Mouse (Mus musculus) ES-Bruce4 (cell line): ENCODE measurements around the gene Acer3. TPM values are rescaled to one million over a fixed set of nuclear protein-coding genes. Genes with fewer than 3 reads are reported as not detected.

Source experiments
- H3K27ac ChIP-seq: 2 replicates; pipeline ENCODE4 v1.5.1; 2012; ENCODE audit warnings: low read length, inconsistent platforms; ENCODE audit not compliant: insufficient read depth
- H3K27me3 ChIP-seq: 2 replicates; pipeline ENCODE4 v1.6.1; 2012; ENCODE audit warnings: mild to moderate bottlenecking, low read length, inconsistent platforms; ENCODE audit not compliant: control insufficient read depth, poor library complexity, insufficient read depth, severe bottlenecking
- H3K36me3 ChIP-seq: 2 replicates; pipeline ENCODE4 v1.6.1; 2012; ENCODE audit warnings: inconsistent platforms, mild to moderate bottlenecking, low read length, moderate library complexity; ENCODE audit not compliant: control insufficient read depth, poor library complexity, insufficient read depth, severe bottlenecking
- H3K4me1 ChIP-seq: one replicate; pipeline ENCODE4 v1.8.1; 2011; ENCODE audit warnings: low read length; ENCODE audit not compliant: control insufficient read depth, insufficient read depth
- H3K4me3 ChIP-seq: 2 replicates; pipeline ENCODE4 v1.5.1; 2011; ENCODE audit warnings: low read depth, mild to moderate bottlenecking, low read length
- H3K9ac ChIP-seq: 2 replicates; pipeline ENCODE4 v1.6.1; 2012; ENCODE audit warnings: low read depth, mild to moderate bottlenecking, inconsistent platforms; ENCODE audit not compliant: poor library complexity, severe bottlenecking
- H3K9me3 ChIP-seq: replicated peaks from 2 replicates; pipeline ENCODE4 v1.6.1; 2012; ENCODE audit warnings: mild to moderate bottlenecking, low read length, inconsistent platforms; ENCODE audit not compliant: control insufficient read depth, poor library complexity, insufficient read depth, severe bottlenecking
- CTCF ChIP-seq: IDR thresholded peaks from one replicate; pipeline ENCODE4 v1.8.1; 2011; ENCODE audit warnings: low read depth, low read length
- EP300 ChIP-seq: IDR thresholded peaks from 2 replicates; pipeline ENCODE4 v1.6.1; 2011; ENCODE audit warnings: low read depth, low read length; ENCODE audit not compliant: insufficient read depth
- POLR2A ChIP-seq: IDR thresholded peaks from one replicate; pipeline ENCODE4 v1.8.1; 2011; ENCODE audit warnings: low read length; ENCODE audit not compliant: insufficient read depth
- polyA plus RNA-seq: library from polyadenylated mRNA; stranded (reverse); fragments of >200 nt; gene quantifications from 2 replicates; pipeline ENCODE4 v1.2.4, GENCODE M21; 2011; ENCODE audit warnings: low read depth; ENCODE audit not compliant: missing spikeins, insufficient read depth, insufficient read length

Gene Acer3
- polyA plus RNA-seq, 1 experiment, result 18.4 TPM

DNA sequence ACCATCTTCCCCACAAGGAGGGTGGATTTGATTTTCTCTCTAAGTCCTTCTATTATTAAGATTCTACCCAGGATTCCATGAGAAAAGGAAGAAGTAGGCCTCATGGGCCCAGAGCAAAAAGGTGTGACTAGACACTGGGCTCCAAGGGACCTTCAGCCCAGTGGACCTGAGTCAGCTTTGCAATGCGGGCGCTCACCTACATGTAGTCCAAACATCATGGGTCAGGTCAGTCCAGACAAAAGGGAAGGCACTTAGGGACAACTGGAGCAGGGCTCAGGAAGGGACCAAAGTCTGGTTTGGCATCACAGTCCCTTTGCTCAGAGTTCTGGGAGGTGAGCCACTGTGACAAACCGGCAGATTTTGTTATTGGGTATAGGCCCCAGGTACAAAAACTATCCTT is 30.5 kb upstream of the Acer3 start:
- Histone ChIP-seq H3K27ac (no peak overlapping the region), H3K36me3 (no peaks in the 10 kb centered on the region), H3K4me3 (no peak overlapping the region), H3K9me3 (no peaks in the 10 kb centered on the region), H3K4me1 (no peaks in the 10 kb centered on the region), H3K27me3 (no peaks in the 10 kb centered on the region), H3K9ac (no peak overlapping the region)
- no peak for TF ChIP-seq EP300
- no peak for TF ChIP-seq POLR2A
- no peak for TF ChIP-seq CTCF

DNA sequence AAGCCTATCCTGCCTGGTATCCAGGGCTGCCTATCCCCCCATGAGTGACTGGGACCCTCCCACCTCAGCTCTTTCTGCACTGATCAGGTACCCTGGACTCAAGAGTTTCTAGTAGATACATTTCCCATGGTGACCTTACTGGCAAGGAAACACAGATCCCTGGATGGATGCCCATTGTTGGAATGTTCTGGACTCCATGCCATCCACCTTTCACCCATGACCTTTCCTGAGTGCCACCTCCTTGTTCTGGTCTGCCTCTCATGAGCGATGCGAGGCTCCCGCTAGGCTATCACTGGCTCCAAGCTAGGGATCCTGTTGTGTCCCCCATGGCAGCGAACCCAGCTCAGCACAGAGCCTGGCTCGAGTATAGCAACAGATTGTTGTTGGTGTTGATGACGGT is 28.8 kb upstream of the Acer3 start:
- Histone ChIP-seq H3K36me3 (no peaks in the 10 kb centered on the region), H3K4me1 (no peaks in the 10 kb centered on the region), H3K27ac (no peak overlapping the region), H3K4me3 (no peak overlapping the region), H3K9ac (no peak overlapping the region), H3K9me3 (no peaks in the 10 kb centered on the region), H3K27me3 (no peaks in the 10 kb centered on the region)
- TF ChIP-seq CTCF, result no peak

DNA sequence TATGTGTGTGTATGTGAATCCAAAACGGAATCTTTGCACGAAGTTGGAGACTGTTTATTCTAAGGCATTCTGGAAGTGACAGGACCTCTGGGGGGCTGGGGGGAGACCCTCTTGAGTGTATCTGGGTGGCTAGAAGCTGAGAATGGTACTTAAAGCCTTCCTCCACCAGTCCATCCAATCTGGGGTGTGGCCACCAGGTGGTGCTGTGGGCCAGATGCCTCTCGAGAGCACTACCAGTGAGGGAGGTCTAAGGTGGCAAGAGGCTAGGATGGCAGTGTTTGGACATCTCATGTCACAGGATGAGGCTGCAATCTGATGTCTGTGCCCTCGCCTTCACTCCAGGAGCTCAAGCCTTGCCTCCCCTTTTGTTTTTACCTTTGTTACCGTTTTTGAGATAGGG is 28.1 kb upstream of the Acer3 start:
- Histone ChIP-seq H3K4me3 (no peak overlapping the region), H3K9ac (no peak overlapping the region), H3K9me3 (no peaks in the 10 kb centered on the region), H3K4me1 (no peaks in the 10 kb centered on the region), H3K27me3 (no peaks in the 10 kb centered on the region), H3K36me3 (no peaks in the 10 kb centered on the region), H3K27ac (no peak overlapping the region)
- TF ChIP-seq EP300 (no peak), CTCF (peak; percentile 96), POLR2A (no peak)

DNA sequence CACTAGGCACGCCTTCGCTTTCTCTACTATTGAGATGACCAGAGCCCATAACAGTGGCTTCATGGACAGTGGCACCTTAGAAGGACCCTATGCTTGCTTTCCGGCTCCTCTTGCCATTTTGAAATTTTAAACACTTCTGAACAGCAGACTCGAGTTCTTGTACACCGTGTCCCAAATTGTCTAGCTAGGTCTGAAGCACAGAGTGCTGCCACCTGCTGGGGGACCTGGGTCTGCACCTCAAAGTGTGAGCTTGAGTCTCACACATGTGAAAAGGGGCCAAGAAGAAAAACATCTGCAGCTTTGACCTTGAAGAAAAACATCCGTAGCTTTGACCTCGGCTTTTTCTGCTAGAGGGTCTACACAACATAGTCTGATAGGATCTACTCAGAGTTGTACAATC is 27.0 kb upstream of the Acer3 start:
- no peaks in the 10 kb centered on the region for H3K9me3 ChIP-seq
- no peak overlapping the region for H3K27ac ChIP-seq
- H3K36me3 ChIP-seq, result no peaks in the 10 kb centered on the region
- H3K27me3 ChIP-seq, result no peaks in the 10 kb centered on the region
- H3K9ac ChIP-seq, result no peak overlapping the region
- TF ChIP-seq POLR2A (no peak), CTCF (peak; percentile 87)
- H3K4me1 ChIP-seq, result no peaks in the 10 kb centered on the region
- no peak overlapping the region for H3K4me3 ChIP-seq

DNA sequence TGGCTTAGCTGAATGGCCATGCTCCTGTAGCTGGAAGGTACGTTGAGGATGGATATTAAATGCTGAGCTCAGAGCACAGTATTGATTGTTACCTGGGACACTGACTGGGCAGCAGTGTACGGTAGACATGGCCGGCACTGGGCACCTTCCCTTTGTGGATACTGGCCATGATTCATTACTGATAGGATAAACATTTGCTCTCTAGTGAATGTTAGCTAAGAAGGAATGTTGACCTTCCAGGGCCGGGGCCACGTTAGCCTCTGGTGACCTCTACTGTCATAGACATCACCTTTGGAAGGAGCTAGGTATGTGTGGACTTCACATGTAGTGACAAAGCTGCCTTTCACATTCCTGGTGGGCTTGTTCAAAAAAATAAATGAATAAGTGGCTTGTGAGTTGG is 26.5 kb upstream of the Acer3 start:
- Histone ChIP-seq H3K4me1 (no peaks in the 10 kb centered on the region), H3K27me3 (no peaks in the 10 kb centered on the region), H3K4me3 (no peak overlapping the region), H3K36me3 (no peaks in the 10 kb centered on the region), H3K27ac (no peak overlapping the region), H3K9ac (no peak overlapping the region), H3K9me3 (no peaks in the 10 kb centered on the region)
- TF ChIP-seq POLR2A (no peak), CTCF (no peak), EP300 (no peak)

DNA sequence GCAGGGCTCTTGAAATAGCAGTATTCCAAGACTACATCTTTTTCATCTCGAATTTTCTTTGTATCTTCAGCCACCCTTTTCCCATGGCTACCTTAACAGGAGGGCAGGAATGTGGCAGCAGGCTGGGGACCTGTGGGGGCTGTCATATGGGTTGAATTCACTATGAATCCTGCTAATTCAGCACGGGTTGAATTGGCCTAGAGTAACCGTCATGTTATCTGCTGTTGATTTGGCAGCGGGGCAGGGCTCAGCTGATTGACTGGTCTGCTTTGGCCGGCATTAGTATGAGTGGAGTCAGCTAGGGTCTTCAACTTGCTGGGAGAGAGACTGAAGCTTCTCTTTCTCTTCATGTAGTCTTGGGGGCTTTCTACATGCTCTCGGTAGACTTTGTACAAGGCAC is 24.0 kb upstream of the Acer3 start:
- Histone ChIP-seq H3K27ac (no peak overlapping the region), H3K9me3 (no peaks in the 10 kb centered on the region), H3K9ac (no peak overlapping the region), H3K4me3 (no peak overlapping the region), H3K4me1 (no peaks in the 10 kb centered on the region), H3K27me3 (no peaks in the 10 kb centered on the region), H3K36me3 (no peaks in the 10 kb centered on the region)
- TF ChIP-seq CTCF, result no peak
- TF ChIP-seq POLR2A, result no peak
- no peak for TF ChIP-seq EP300
